Mouse (Mus musculus) adrenal gland, adult 8-10 months (tissue): Measurements from ENCODE around the gene Eppin. TPM values are rescaled to one million over a fixed set of nuclear protein-coding genes. Genes with fewer than 3 reads are reported as not detected.

Experiments used
- DNase-seq: peaks from one replicate; pipeline ENCODE4 v3.0.0; 2022
- total RNA-seq, 4 experiments: library from RNA; stranded (reverse); gene quantifications; 2 replicates each; pipeline ENCODE4 v1.2.4; 2022

Eppin gene
- total RNA-seq, 4 experiments from 2014 or later = not detected

DNA sequence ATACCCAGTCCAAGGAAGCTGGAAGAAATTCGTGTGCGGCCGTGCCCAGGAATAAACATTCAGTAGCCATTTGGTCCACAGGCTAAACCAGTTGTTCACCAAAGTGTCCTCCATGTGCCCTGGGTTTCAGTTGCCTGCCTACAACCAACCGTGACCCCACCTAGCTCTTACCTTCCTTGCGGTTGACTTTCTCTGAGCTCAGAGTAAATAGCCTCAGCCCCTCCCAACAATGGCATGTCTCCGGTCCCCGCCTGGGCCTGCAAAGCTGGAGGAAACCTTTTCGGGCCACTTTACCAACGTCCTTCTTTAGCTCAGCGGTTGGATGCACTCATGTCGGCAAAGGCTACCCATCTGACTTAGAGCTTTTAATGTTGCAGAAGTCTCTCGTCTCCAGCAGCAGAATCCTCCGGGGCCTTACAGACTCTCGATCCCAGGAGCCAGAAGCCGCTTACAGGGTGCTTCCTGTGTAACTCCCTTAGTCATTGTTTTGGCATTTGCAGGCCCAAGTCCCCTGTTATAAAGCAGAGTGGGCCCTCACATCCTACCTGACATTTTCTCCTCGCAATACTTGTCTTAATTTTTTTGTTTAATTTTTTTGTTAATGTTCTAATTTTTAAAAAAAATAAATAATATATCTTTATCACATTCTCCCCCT, 34.3 kb downstream of the Eppin start:
- no peak for DNase-seq

DNA sequence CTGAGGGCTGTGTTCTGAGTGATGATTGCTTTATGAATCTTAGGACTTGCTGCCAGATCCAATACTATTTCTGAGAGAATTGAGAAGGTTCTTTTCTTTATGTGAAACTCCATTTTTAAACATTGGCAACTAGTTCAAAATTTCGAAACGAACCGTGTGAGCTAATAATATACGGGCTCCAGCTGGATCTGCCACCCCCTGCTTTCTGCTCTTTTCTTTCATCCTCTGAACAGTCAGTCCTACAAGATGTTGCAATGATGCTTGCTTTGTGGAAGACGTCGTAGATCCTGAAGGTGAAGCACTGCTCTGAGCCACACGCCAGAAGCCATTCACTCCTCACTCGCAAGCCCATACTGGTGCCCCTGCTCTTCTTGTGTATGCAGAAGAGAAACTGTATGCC, 35.0 kb downstream of the Eppin start:
- DNase-seq = no peak

DNA sequence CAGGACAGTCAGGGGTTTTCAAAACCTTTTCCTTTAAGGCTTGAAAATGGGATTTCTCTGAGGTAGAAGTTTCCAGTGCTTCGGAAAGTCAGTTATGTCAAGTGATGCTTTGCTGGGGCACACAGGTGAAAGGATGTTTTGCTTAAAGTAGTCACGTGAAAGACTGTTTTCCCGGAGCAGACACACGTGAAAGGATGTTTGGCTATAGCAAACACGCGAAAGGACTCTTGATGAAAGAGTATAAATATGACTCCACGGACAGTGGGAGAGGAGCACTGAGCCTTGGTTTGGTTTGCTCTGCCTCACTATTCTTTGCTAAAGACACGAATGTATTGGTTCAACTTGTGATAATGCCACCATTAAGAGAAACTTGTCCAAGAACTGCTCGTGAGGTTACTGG, 41.9 kb downstream of the Eppin start:
- no peak for DNase-seq

DNA sequence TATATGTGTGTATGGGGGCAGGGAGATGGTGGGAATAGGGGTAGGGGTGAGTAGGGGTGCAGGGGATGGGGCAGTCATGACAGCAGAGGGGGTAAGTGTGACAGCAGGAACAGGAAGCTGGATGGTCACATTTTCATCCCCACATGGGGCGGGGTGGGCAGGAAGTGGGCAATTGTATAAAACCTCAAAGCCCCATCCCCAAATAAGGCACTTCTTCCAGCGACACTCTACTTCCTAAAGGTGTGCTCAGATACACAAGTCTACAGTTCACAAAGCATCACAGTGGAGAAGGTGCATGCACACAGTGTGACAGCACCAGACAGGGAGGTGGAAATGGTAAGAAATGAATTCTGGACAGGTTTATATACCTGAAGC, 42.5 kb downstream of the Eppin start:
- no peak for DNase-seq

DNA sequence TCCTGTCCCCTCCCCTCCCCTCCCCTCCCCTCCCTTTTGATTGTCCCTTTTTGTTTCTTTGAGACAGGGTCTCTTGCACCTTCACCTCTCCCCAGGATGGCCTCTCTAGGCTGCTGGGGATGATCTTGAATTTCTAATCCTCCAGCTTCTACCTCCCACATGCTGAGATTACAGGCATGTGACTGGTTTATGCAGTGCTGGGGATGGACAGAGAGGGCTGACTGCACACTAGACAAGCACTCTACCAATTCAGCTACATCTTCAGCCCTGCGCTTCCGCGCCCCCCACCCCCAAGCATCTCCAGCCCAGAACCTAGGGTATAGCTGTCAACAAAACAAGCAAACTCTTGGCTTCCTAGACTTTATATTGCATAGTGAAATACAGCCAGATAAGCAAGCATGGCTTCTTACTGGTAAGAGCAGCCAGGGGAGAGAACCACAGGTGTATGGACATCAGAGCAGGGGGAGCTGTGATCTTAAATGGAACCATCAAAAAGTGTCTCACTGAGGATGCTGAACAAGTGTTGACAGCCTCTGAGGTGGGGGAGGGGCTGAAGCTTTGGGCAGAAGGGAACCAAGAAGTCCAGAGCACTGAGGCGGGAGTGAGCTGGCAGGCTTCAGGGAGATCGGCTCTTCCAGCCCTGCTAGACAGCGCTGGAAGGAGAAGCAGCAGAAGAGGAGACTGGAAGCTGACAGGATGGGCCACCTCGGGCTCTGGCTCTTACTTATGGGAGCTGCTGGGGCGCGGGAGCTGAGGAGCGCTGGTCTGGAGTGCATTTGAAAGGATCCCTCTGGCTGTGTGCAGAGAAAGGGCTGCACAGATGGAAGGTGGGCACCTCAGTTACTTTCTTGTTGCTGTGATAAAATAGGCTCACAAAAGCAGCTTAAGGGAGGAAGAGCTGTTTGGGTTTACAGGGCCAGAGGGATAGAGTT, 43.2 kb downstream of the Eppin start:
- no peak for DNase-seq

DNA sequence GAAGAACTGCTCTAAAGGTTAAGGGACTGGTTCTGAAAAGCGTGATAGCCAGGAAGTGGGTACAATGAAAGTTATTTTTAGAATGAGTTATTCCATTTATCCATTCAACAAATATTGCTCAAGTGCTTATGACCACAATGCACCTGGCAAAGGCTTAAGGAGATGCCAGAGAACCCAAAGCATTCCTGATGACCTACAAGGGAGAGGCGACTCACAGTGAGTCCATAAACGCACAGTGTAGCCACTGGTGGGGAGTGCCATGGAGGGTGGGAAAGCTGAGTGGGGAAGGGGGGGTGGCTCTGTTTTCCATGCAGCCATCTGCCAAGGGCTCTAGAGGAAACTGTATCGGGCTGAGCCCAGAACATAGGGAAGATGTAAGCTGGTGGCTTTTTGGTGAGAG, 44.1 kb downstream of the Eppin start:
- DNase-seq = no peak

DNA sequence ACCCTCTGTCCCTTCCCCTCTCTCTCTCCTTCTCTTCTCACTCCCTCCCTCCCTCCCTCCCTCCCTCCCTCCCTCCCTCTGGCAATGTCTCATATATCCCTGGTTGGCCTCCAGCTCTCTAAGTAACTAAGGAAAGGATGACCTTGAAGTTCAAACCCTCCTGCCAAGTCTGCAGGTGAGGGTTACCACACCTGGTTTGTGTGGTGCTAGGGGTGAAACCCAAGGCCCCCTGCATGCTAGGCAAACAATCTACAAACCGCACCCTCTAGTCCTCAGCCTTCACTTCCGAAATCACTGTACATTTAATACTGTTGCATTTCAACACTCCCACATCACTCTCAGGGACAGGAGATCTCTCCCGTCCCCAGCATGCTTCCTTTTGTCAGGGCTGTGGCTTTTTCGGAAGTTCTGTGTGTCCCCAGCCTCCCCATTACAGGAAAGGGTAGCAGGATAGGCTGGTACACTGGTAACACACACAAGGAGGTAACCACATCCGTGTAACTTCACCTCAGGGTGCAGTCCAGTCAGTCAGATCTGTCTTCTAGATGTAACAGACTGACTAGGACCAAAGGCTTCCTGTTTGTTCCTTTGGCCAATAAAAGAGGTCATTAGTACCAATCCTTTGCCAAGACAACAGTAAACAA, 48.8 kb downstream of the Eppin start:
- DNase-seq = no peak

DNA sequence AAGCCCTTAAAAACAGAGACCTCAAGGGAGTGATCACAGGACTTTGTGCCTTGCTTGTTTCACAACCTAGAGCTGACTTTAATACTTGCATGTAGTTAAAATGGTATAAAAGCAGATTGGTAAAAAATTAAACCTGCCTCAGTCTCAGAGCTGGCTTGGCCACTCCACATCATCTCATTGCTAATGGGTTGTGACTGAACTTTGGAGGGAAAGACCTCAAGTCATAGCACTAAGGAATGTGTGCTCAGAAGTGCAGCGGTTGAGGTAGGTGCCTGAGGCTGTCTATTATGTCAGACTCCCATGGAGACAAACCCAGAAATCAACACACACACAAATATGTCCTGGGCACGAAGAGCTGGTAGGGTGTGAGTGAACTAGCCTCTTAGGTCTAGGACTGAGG, 49.6 kb downstream of the Eppin start:
- no peak for DNase-seq

DNA sequence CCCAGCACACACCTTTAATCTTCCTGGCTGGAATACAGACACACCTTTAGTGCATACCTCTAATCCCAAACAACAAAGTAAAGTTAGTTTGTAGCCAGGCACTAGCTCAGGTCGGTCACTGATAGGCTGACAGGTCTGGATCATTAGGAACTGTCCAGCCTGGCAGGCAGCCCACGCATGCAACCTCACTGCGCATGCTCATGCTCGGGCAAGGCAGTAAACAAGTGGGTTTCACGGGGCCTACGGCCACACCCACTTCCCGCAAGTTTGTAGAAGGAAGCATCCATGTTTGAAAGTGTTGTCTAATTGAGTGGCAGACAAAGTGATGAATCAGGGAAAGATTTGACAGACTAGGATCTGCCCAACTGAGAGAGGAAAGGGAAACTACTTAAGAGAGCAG, 50.8 kb downstream of the Eppin start:
- no peak for DNase-seq

DNA sequence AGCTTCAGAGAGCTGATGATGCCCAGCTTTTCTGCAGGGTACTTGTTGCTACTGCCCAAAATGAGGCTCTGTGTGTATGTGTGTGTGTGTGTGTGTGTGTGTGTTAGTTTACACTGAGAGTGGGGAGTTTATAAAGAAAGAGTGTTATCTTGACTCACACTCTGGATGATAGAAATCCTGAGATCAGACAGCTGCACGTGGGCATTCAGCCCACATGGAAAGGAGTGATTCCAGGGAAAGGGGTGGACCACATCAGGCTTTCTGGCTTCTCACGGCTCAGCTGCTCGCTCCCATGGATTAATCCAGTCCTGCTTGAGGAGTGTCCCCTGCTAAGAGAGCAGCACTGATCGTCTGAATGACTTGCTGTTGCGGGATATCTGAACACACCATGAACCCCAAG, 51.3 kb downstream of the Eppin start:
- DNase-seq = no peak

DNA sequence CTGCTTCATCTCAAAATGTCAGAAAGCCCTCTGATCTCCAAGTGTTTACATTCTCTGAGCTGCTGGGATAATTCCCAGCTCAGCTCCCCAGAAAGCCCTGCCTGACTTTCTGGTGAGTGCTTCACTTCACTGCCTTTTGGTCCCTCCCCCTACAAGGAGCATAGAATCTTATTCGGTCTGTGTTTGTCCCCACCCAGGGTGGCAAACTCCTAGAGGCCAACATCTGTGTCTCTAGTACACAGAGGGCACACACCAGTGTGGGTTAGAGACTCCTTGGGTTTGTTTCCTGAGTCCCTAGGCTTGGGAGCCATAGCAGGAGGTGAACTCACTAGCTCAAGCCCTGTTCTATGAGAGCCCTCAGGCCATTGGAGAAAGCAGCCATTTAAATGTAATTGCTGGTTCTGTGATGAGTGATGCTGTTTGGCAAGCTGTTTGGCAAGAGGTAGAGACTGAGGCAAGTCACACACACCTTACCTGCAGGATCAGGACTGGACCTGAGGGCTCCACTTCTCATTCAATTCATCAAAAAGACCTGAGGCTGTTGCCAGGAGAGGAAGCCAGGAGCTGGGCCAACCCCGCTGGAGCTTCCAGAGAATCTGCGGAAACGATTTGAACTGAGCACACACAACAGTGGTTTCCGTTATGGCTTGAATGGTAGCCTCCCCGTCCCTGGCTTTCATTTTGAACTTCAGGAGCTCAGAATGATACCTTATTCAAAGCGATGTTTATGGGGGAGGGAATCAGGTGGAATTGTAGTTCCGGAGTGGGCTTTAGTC, 52.6 kb downstream of the Eppin start:
- no peak for DNase-seq

Other genes with a start within 250 kb of the Eppin start
- gene Slpi, start 204.5 kb downstream of the Eppin start, total RNA-seq = 10 to 100 TPM in 3 of 4 experiments, 1 to 10 TPM in 1; 8.5 to 24.2 (median 22.2) TPM
- gene Rbpjl, start 190.5 kb downstream of the Eppin start, total RNA-seq = not detected
- gene Matn4, start 188.4 kb downstream of the Eppin start, total RNA-seq = under 1 TPM; 0.38 to 0.81 (median 0.67) TPM
- gene Sdc4, start 149.7 kb downstream of the Eppin start, total RNA-seq = 100 to 1,000 TPM in 2 of 4 experiments, 10 to 100 TPM in 2; 89.0 to 114 (median 105) TPM
- 10 to 100 TPM; 26.2 to 34.8 (median 30.9) TPM for gene Sys1, start 136.6 kb downstream of the Eppin start, total RNA-seq
- 1 to 10 TPM in 3 of 4 experiments, not detected in 1; 2.3 to 7.3 (median 4.6) TPM for gene Gm20458, start 132.6 kb downstream of the Eppin start, total RNA-seq
- not detected for gene Trp53tg5, start 119.9 kb downstream of the Eppin start, total RNA-seq
- 10 to 100 TPM in 2 of 4 experiments, 1 to 10 TPM in 2; 5.4 to 18.3 (median 11.6) TPM for gene Dbndd2, start 107.5 kb downstream of the Eppin start, total RNA-seq
- 10 to 100 TPM; 75.7 to 93.8 (median 88.6) TPM for gene Pigt, start 96.1 kb downstream of the Eppin start, total RNA-seq
- not detected for gene Wfdc2, start 31.2 kb downstream of the Eppin start, total RNA-seq
- not detected for gene Spint3, start 20.1 kb downstream of the Eppin start, total RNA-seq
- under 1 TPM; 0.38 to 0.77 (median 0.52) TPM for gene Wfdc6a, start 8.1 kb downstream of the Eppin start, total RNA-seq
- not detected for gene Wfdc6b, start 19.9 kb upstream of the Eppin start, total RNA-seq
- gene Wfdc8, start 20.0 kb upstream of the Eppin start, total RNA-seq = under 1 TPM in 2 of 4 experiments, not detected in 2; 0.35 to 0.89 TPM
- gene Wfdc16, start 45.2 kb upstream of the Eppin start, total RNA-seq = not detected
- gene Wfdc10, start 62.5 kb upstream of the Eppin start, total RNA-seq = not detected
- gene Wfdc9, start 63.0 kb upstream of the Eppin start, total RNA-seq = not detected
- not detected for gene Wfdc11, start 80.5 kb upstream of the Eppin start, total RNA-seq
- gene Wfdc13, start 91.5 kb upstream of the Eppin start, total RNA-seq = not detected
- gene Spint4, start 104.9 kb upstream of the Eppin start, total RNA-seq = not detected
- not detected for gene Spint5, start 121.7 kb upstream of the Eppin start, total RNA-seq
- gene Wfdc3, start 152.3 kb upstream of the Eppin start, total RNA-seq = under 1 TPM; 0.31 to 0.71 (median 0.49) TPM
- 10 to 100 TPM; 35.2 to 52.1 (median 46.1) TPM for gene Dnttip1, start 152.4 kb upstream of the Eppin start, total RNA-seq
- gene Ube2c, start 176.3 kb upstream of the Eppin start, total RNA-seq = 1 to 10 TPM; 1.1 to 5.1 (median 2.0) TPM
- not detected for gene Tnnc2, start 186.4 kb upstream of the Eppin start, total RNA-seq
- gene Snx21, start 192.2 kb upstream of the Eppin start, total RNA-seq = 10 to 100 TPM; 34.5 to 58.3 (median 46.7) TPM
- gene Acot8, start 211.3 kb upstream of the Eppin start, total RNA-seq = 10 to 100 TPM; 32.9 to 46.5 (median 39.6) TPM
- gene Zswim3, start 211.5 kb upstream of the Eppin start, total RNA-seq = 1 to 10 TPM; 4.0 to 6.7 (median 5.7) TPM
- gene Zswim1, start 229.1 kb upstream of the Eppin start, total RNA-seq = 10 to 100 TPM; 11.1 to 15.3 (median 13.4) TPM
- gene Spata25, start 234.9 kb upstream of the Eppin start, total RNA-seq = under 1 TPM in 2 of 4 experiments, not detected in 2; 0.51 to 0.86 TPM
- gene Ctsa, start 239.3 kb upstream of the Eppin start, total RNA-seq = 100 to 1,000 TPM; 103 to 166 (median 137) TPM
- 1 to 10 TPM in 3 of 4 experiments, under 1 TPM in 1; 0.90 to 4.9 (median 3.1) TPM for gene Neurl2, start 239.9 kb upstream of the Eppin start, total RNA-seq